Mouse (Mus musculus) 3134 (cell line): ENCODE results near the gene Tgfbrap1.
"Not testable (repeated sequence)": the region's sequence is repeated elsewhere in the genome, so short reads cannot be mapped to it uniquely, and the experiment has no call there.

ENCODE experiments used
- DNase-seq: peaks from one replicate; pipeline ENCODE4 v3.0.0-alpha.2; 2011; ENCODE audit warnings: low spot score; ENCODE audit not compliant: insufficient read length; ENCODE audit errors: extremely low read depth

Tgfbrap1 gene

DNA sequence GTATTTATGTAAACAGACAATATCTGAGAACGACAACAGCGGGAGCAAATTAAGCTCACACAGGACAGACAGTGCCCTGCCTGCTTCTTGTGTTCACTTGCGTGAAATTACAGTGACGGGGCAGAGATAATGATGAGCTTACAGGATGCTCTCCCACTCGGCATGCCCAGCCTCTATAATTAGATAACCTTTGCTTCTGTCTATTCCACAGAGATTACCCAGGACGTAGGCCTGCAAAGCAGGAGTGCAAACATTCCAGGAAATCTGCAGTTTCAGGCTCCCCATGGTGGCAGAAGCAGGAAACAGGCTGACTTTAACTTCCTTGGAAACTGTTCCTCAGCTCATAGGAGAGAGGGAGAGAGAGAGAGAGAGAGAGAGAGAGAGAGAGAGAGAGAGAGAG, 56.2 kb downstream of the Tgfbrap1 start:
- DNase-seq = no peak

DNA sequence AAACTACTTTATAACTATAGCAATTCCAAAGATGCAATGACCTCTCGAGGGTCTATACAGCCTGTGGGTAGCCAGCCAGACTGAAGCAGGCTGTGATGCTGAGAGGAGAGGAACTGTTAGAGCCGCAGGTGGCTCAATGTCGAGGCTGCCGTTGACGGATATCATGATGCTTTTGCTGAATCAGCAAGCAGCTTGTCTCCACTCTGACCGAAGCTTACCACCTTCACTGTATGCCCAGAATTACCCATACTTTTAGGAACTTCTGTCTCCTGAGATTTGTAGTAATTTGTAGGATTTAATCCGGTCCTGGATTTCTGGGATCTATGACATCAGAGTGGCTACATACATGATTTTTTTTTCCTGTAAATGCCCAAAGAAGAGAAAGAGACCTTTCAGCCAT, 62.4 kb downstream of the Tgfbrap1 start:
- DNase-seq = no peak

DNA sequence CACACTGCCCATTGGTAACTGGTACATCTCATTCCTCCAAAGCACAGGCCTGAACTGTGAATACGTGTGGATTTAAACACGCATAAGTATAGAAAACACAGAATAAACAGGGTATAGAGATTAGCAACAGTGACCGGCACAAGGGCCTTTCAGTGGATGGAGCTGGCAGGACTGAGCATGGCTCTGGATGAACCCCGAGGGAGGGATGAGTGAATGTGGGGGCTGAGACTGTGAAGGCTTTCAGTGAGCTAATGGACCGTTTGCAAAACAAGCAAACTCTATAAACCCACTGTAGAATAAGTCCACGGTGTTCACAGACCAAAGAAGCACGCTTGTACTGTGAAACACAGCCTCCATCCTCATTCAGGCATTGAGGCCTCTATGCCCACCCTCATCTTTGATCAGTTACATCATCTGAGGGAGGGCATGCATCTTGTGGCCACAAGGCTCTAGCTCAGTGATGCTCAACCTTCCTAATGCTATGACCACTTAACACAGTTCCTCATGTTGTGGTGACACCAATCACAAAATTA, 83.2 kb downstream of the Tgfbrap1 start:
- DNase-seq = not testable (repeated sequence)

DNA sequence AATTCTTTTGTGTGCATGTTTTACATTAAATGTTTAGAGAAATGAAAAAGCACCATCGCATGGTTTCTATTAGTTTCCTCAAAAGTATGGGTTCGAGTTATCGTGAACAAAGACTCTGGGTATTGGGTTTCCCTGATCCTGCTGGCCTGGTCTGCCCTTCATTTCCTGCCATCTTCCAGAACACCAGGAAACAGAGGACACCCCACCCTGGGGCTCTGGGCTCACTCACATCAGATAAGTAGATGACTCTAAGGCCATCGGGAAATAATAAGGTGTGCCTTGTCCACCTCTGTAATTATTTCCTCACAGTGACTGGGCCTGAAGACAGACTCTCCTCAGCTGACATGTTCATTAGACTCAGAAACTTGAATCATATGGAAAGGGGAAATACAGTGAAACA, 88.0 kb downstream of the Tgfbrap1 start:
- no peak for DNase-seq

DNA sequence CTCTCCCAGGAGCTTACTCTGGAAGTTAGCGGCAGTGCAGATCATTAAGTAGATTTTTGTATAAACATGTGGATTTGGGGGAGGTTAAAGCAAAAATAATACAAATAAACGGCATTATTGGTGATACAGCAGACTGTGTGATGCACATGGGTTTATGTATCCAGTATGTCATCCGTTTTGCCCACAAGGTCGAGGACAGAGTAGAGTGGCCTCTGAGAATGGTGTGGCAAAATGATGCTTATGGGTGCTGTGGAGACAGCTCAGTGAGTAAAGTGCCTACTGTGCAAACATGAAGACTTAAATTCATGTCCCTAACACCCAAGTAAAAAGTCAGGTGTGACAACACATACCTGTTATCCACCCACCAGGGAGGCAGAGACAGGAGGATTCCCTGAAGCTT, 91.9 kb downstream of the Tgfbrap1 start:
- DNase-seq = no peak

DNA sequence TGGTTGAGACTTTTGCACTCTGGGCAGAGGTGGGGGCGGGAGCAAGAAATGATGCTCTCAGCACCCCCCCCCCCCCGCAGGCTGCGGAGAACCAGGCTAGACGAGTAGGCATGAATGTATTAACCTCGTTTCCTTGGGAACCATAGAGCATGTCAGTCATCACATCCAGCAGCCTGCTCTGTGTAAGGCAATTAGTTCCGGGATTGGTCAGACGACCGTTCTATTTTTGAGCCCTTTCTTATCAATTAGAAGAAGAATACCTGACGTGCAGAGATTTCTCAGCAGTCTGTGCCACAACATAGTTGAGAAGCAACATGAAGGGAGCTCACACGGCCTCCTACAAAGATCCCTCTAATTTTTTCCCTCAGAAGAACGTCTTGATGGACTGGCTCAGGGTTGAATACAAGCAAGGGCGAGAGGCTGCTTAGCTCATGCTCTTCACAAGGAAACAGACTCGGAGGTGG, 92.4 kb downstream of the Tgfbrap1 start:
- DNase-seq = no peak
